Mouse (Mus musculus) ovary, postnatal 10 days (tissue): ENCODE results near the gene Gm4559.
"Not testable (repeated sequence)": the region's sequence is repeated elsewhere in the genome, so short reads cannot be mapped to it uniquely, and the experiment has no call there.

Source experiments
- DNase-seq: peaks from one replicate; pipeline ENCODE4 v3.0.0; 2022; ENCODE audit warnings: low spot score

Gm4559 gene

GRCm38 (mm10) chr7:142278183-142278582, 4.0 kb upstream of the Gm4559 start:
- not testable (repeated sequence) for DNase-seq

- DNase-seq, result not testable (repeated sequence)
These were observed 15.9 kb downstream of the Gm4559 start, which contains the start of gene Gm2431 for GRCm38 (mm10) chr7:142258254-142258653. TSS of gene Gm2431 (minus strand) at chr7:142258354.

- no peak for DNase-seq
These were observed 18.6 kb downstream of the Gm4559 start for GRCm38 (mm10) chr7:142255517-142255916.

DNA sequence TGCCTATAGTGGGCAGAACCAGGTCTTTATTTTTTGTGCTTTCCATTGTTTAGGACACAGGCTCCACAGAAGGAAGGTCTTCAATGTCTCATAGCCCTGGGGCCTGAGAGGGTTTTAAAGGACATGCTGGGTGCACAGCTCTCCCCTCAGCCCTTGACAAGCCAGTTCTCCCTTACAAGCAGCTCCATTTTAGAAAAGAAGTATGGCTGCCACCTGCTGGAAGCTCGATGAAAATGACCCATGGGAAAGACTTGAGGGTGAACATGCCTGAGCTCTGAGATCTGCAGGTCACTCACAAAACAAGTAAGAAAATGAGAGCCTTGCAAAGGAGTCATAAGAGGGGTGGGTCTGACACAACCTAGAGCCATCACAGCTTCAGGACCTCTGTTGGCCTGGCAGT, 24.3 kb downstream of the Gm4559 start:
- no peak for DNase-seq

- DNase-seq, result no peak
These were observed 33.2 kb downstream of the Gm4559 start, which contains the start of gene Gm40460 for GRCm38 (mm10) chr7:142240978-142241377. TSS of gene Gm40460 (minus strand) at chr7:142241078.

GRCm38 (mm10) chr7:142231540-142231939, 42.6 kb downstream of the Gm4559 start:
- DNase-seq, result no peak

DNA sequence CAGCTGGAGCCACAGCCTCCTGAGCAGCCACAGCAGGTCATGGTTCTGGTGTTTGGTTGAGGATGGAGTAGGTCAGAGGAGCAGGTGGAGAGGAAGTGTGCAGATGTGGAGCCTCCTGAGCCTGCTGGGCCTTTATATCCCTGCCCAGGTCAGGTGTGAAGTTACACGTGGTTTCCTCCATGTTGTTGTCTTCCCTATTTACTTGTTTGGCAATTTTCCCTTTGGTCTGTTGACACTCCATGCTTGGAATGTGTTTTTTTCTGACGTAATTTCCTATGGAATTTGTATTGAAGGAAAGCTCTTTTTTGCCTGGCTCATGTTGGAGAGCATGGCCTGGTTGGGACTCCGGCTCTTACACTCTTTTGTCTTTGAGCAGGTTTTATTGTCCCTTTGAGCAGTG, 44.3 kb downstream of the Gm4559 start, which contains the start of gene Krtap5-5:
Gene Krtap5-5 (minus strand): TSS at position 101 of the 400 bp plus-strand sequence.
- not testable (repeated sequence) for DNase-seq

GRCm38 (mm10) chr7:142224518-142224917, 49.6 kb downstream of the Gm4559 start:
- no peak for DNase-seq
